Mouse (Mus musculus) kidney, embryonic 14.5 days (tissue): ENCODE measurements around the gene 4931417E11Rik. TPM values are rescaled to one million over a fixed set of nuclear protein-coding genes. Genes with fewer than 3 reads are reported as not detected.
A peak's percentile ranks its signal among the peaks of the same experiment; 100 is the strongest.

ENCODE experiments used
- ATAC-seq: fragments of 200-750 bp; cut with Nextera tagmentation; 2 replicates; pipeline ENCODE4 v1.8.0; 2017; ENCODE audit warnings: moderate number of reproducible peaks, mild to moderate bottlenecking, moderate TSS enrichment, moderate library complexity; ENCODE audit not compliant: low FRiP score, low TSS enrichment
- H3K27ac ChIP-seq: fragments of 300-500 bp; sonication (generic); 2 replicates; pipeline ENCODE4 v1.5.1; 2014; ENCODE audit warnings: low read depth, mild to moderate bottlenecking, low read length, moderate library complexity, mixed read lengths
- H3K27me3 ChIP-seq: fragments of 300-500 bp; sonication (generic); 2 replicates; pipeline ENCODE4 v1.6.1; 2014; ENCODE audit warnings: mild to moderate bottlenecking, low read length; ENCODE audit not compliant: control insufficient read depth, insufficient read depth
- H3K36me3 ChIP-seq: fragments of 300-500 bp; sonication (generic); 2 replicates; pipeline ENCODE4 v1.6.1; 2014; ENCODE audit warnings: low read length, mixed read lengths; ENCODE audit not compliant: control insufficient read depth, insufficient read depth
- H3K4me1 ChIP-seq: fragments of 300-500 bp; sonication (generic); 2 replicates; pipeline ENCODE4 v1.6.1; 2014; ENCODE audit warnings: low read length, mixed read lengths; ENCODE audit not compliant: control insufficient read depth, insufficient read depth
- H3K4me2 ChIP-seq: fragments of 300-500 bp; sonication (generic); replicated peaks from 2 replicates; pipeline ENCODE4 v1.6.1; 2014; ENCODE audit warnings: low read depth, mild to moderate bottlenecking, low read length
- H3K4me3 ChIP-seq: fragments of 300-500 bp; sonication (generic); 2 replicates; pipeline ENCODE4 v1.5.1; 2014; ENCODE audit warnings: mild to moderate bottlenecking, low read length
- H3K9ac ChIP-seq: fragments of 300-500 bp; sonication (generic); 2 replicates; pipeline ENCODE4 v1.6.1; 2014; ENCODE audit warnings: low read depth, mild to moderate bottlenecking, low read length, moderate library complexity
- H3K9me3 ChIP-seq: fragments of 300-500 bp; sonication (generic); 2 replicates; pipeline ENCODE4 v1.6.1; 2016; ENCODE audit warnings: low read length; ENCODE audit not compliant: control insufficient read depth
- WGBS: fragments of 180-500 bp; shearing (Covaris S2); extraction: QIAGEN DNeasy Blood & Tissue Kit; methylation state at CpG from one replicate; pipeline ENCODE4 v1.1.7; 2014; 5-methylcytosine and 5-hydroxymethylcytosine counted together
- polyA plus RNA-seq: library from polyadenylated mRNA; unstranded; fragments of >200 nt; fragmentation: Nextera tagmentation; extraction: Ambion mirVana; gene quantifications from 2 replicates; pipeline ENCODE4 v1.2.1, GENCODE M21; 2014

Gene 4931417E11Rik
- not detected in 2 replicates for polyA plus RNA-seq

- no peak within 1 kb of the TSS for H3K27ac ChIP-seq
- 90% methylated on average over 8 of the region's 8 CpGs for WGBS
- H3K9me3 ChIP-seq, result no peaks in the 10 kb centered on the region
- H3K4me2 ChIP-seq, result no peak within 1 kb of the TSS
- no peak for ATAC-seq
- H3K36me3 ChIP-seq, result no peaks in the 10 kb centered on the region
- no peaks in the 10 kb centered on the region for H3K4me1 ChIP-seq
- H3K27me3 ChIP-seq, result no peaks in the 10 kb centered on the region
- H3K4me3 ChIP-seq, result no peak within 1 kb of the TSS
- H3K9ac ChIP-seq, result no peak within 1 kb of the TSS
Measured at GRCm38 (mm10) chr6:73469567-73469966, at the start of gene 4931417E11Rik. 4931417E11Rik (minus strand) TSS chr6:73469667.

- H3K4me2 ChIP-seq, result no peak overlapping the region
- peak; percentile 81; the same call in 1 of the 2 replicates for ATAC-seq
Measured at GRCm38 (mm10) chr6:73517818-73518396, 48.4 kb upstream of the 4931417E11Rik start.

GRCm38 (mm10) chr6:73512907-73513306 lies 43.4 kb upstream of the 4931417E11Rik start:
- Histone ChIP-seq H3K27me3 (no peaks in the 10 kb centered on the region), H3K9me3 (no peaks in the 10 kb centered on the region), H3K4me2 (no peak overlapping the region), H3K4me3 (no peak overlapping the region), H3K27ac (no peak overlapping the region), H3K9ac (no peak overlapping the region), H3K4me1 (no peaks in the 10 kb centered on the region), H3K36me3 (no peaks in the 10 kb centered on the region)
- no peak for ATAC-seq
- 19% methylated on average over 1 of the region's 1 CpGs for WGBS

More at GRCm38 (mm10) chr6:73517818-73518396, 48.4 kb upstream of the 4931417E11Rik start:
- no peaks in the 10 kb centered on the region for H3K9me3 ChIP-seq
- H3K4me3 ChIP-seq, result no peak overlapping the region
- no peak overlapping the region for H3K27ac ChIP-seq
- H3K9ac ChIP-seq, result no peak overlapping the region
- no peaks in the 10 kb centered on the region for H3K36me3 ChIP-seq
- no peaks in the 10 kb centered on the region for H3K4me1 ChIP-seq
- H3K27me3 ChIP-seq, result no peaks in the 10 kb centered on the region
- WGBS, result 28% methylated on average over 14 of the region's 14 CpGs

- WGBS, result 84% methylated on average over 7 of the region's 7 CpGs
- Histone ChIP-seq H3K4me1 (no peaks in the 10 kb centered on the region), H3K9me3 (no peaks in the 10 kb centered on the region), H3K36me3 (no peaks in the 10 kb centered on the region), H3K27me3 (no peaks in the 10 kb centered on the region), H3K4me2 (no peak overlapping the region), H3K27ac (no peak overlapping the region), H3K9ac (no peak overlapping the region), H3K4me3 (no peak overlapping the region)
- no peak for ATAC-seq
Measured at GRCm38 (mm10) chr6:73499631-73500030, 30.2 kb upstream of the 4931417E11Rik start.

- no peak overlapping the region for H3K9ac ChIP-seq
- no peaks in the 10 kb centered on the region for H3K36me3 ChIP-seq
- no peaks in the 10 kb centered on the region for H3K4me1 ChIP-seq
- no peaks in the 10 kb centered on the region for H3K9me3 ChIP-seq
- no peak overlapping the region for H3K4me3 ChIP-seq
- H3K27ac ChIP-seq, result no peak overlapping the region
- no peaks in the 10 kb centered on the region for H3K27me3 ChIP-seq
- H3K4me2 ChIP-seq, result no peak overlapping the region
- no peak for ATAC-seq
- 60% methylated on average over 2 of the region's 2 CpGs for WGBS
Measured at GRCm38 (mm10) chr6:73497321-73497720, 27.9 kb upstream of the 4931417E11Rik start.

- H3K9ac ChIP-seq, result no peak overlapping the region
- no peaks in the 10 kb centered on the region for H3K4me1 ChIP-seq
- no peak for ATAC-seq
- no peaks in the 10 kb centered on the region for H3K27me3 ChIP-seq
- H3K36me3 ChIP-seq, result no peaks in the 10 kb centered on the region
- no peaks in the 10 kb centered on the region for H3K9me3 ChIP-seq
- H3K4me3 ChIP-seq, result no peak overlapping the region
- H3K4me2 ChIP-seq, result no peak overlapping the region
- H3K27ac ChIP-seq, result no peak overlapping the region
- WGBS, result 94% methylated on average over 1 of the region's 1 CpGs
Measured at GRCm38 (mm10) chr6:73490524-73490923, 21.1 kb upstream of the 4931417E11Rik start.

GRCm38 (mm10) chr6:73485616-73486015 lies 16.1 kb upstream of the 4931417E11Rik start:
- no peak overlapping the region for H3K27ac ChIP-seq
- H3K36me3 ChIP-seq, result no peaks in the 10 kb centered on the region
- no peak overlapping the region for H3K4me2 ChIP-seq
- H3K4me1 ChIP-seq, result no peaks in the 10 kb centered on the region
- no peaks in the 10 kb centered on the region for H3K9me3 ChIP-seq
- ATAC-seq, result no peak
- H3K4me3 ChIP-seq, result no peak overlapping the region
- H3K27me3 ChIP-seq, result no peaks in the 10 kb centered on the region
- WGBS, result 89% methylated on average over 3 of the region's 3 CpGs
- no peak overlapping the region for H3K9ac ChIP-seq

GRCm38 (mm10) chr6:73466084-73466483 lies 3.4 kb downstream of the 4931417E11Rik start:
- ATAC-seq, result no peak
- WGBS, result 60% methylated on average over 3 of the region's 3 CpGs

GRCm38 (mm10) chr6:73462543-73462942 lies 6.9 kb downstream of the 4931417E11Rik start:
- Histone ChIP-seq H3K4me2 (no peak overlapping the region), H3K36me3 (no peaks in the 10 kb centered on the region), H3K4me1 (no peaks in the 10 kb centered on the region), H3K4me3 (no peak overlapping the region), H3K27ac (no peak overlapping the region), H3K9ac (no peak overlapping the region), H3K9me3 (no peaks in the 10 kb centered on the region), H3K27me3 (no peaks in the 10 kb centered on the region)
- no peak for ATAC-seq
- WGBS, result 72% methylated on average over 5 of the region's 5 CpGs

More at GRCm38 (mm10) chr6:73466084-73466483, 3.4 kb downstream of the 4931417E11Rik start:
- H3K27me3 ChIP-seq, result no peaks in the 10 kb centered on the region
- no peak overlapping the region for H3K27ac ChIP-seq
- no peak overlapping the region for H3K9ac ChIP-seq
- H3K9me3 ChIP-seq, result no peaks in the 10 kb centered on the region
- H3K4me2 ChIP-seq, result no peak overlapping the region
- H3K36me3 ChIP-seq, result no peaks in the 10 kb centered on the region
- H3K4me3 ChIP-seq, result no peak overlapping the region
- H3K4me1 ChIP-seq, result no peaks in the 10 kb centered on the region
